Mouse (Mus musculus) midbrain, postnatal 0 days (tissue): ENCODE results near the gene Kdm6b. TPM values are rescaled to one million over a fixed set of nuclear protein-coding genes. Genes with fewer than 3 reads are reported as not detected.

ENCODE experiments used
- ATAC-seq: fragments of 200-750 bp; cut with Nextera tagmentation; 2 replicates; pipeline ENCODE4 v1.8.0; 2017; ENCODE audit warnings: moderate number of reproducible peaks, mild to moderate bottlenecking, moderate TSS enrichment, moderate library complexity; ENCODE audit not compliant: low FRiP score
- DNase-seq: peaks from one replicate; pipeline ENCODE4 v3.0.0-alpha.2; 2015; ENCODE audit warnings: low spot score
- H3K27ac ChIP-seq: fragments of 300-500 bp; sonication (generic); 2 replicates; pipeline ENCODE4 v1.5.1; 2014; ENCODE audit warnings: low read depth, mild to moderate bottlenecking, low read length, mixed read lengths
- H3K27me3 ChIP-seq: fragments of 300-500 bp; sonication (generic); 2 replicates; pipeline ENCODE4 v1.6.1; 2014; ENCODE audit warnings: low read length, control low read depth, mixed read lengths; ENCODE audit not compliant: insufficient read depth
- H3K36me3 ChIP-seq: fragments of 300-500 bp; sonication (generic); 2 replicates; pipeline ENCODE4 v1.6.1; 2014; ENCODE audit warnings: low read length, control low read depth, mixed read lengths; ENCODE audit not compliant: insufficient read depth
- H3K4me1 ChIP-seq: fragments of 300-500 bp; sonication (generic); 2 replicates; pipeline ENCODE4 v1.6.1; 2014; ENCODE audit warnings: mild to moderate bottlenecking, control low read depth, antibody characterized with exemption, low read length, mixed read lengths; ENCODE audit not compliant: insufficient read depth
- H3K4me2 ChIP-seq: fragments of 300-500 bp; sonication (generic); 2 replicates; pipeline ENCODE4 v1.6.1; 2014; ENCODE audit warnings: low read depth, mild to moderate bottlenecking, low read length, mixed read lengths; ENCODE audit not compliant: poor library complexity, severe bottlenecking
- H3K4me3 ChIP-seq: fragments of 300-500 bp; sonication (generic); 2 replicates; pipeline ENCODE4 v1.5.1; 2014; ENCODE audit warnings: low read depth, mild to moderate bottlenecking, low read length, moderate library complexity
- H3K9ac ChIP-seq: fragments of 300-500 bp; sonication (generic); replicated peaks from 2 replicates; pipeline ENCODE4 v1.6.1; 2014; ENCODE audit warnings: mild to moderate bottlenecking, low read length, moderate library complexity, mixed read lengths; ENCODE audit not compliant: poor library complexity, severe bottlenecking
- H3K9me3 ChIP-seq: fragments of 300-500 bp; sonication (generic); 2 replicates; pipeline ENCODE4 v1.6.1; 2016; ENCODE audit warnings: low read length, control low read depth
- CTCF ChIP-seq: IDR thresholded peaks from 2 replicates; pipeline ENCODE4 v1.5.1; 2016; ENCODE audit warnings: antibody characterized with exemption, mild to moderate bottlenecking
- WGBS: fragments of 180-500 bp; shearing (Covaris S2); extraction: QIAGEN DNeasy Blood & Tissue Kit; methylation state at CpG from one replicate; pipeline ENCODE4 v1.1.7; 2014; 5-methylcytosine and 5-hydroxymethylcytosine counted together
- polyA plus RNA-seq: library from polyadenylated mRNA; unstranded; fragments of >200 nt; fragmentation: Nextera tagmentation; extraction: Ambion mirVana; gene quantifications from 2 replicates; pipeline ENCODE4 v1.2.1, GENCODE M21; 2015
- total RNA-seq: library from RNA; depleted of rRNA; stranded (reverse); fragments of >200 nt; gene quantifications from 2 replicates; pipeline ENCODE4 v1.2.3, GENCODE M21; 2014

Gene Kdm6b
- total and polyA plus RNA-seq, 2 experiments from 2014 or later = 14.5 to 22.7 TPM

GRCm38 (mm10) chr11:69372780-69373170, 40.7 kb downstream of the Kdm6b start:
- WGBS = 64% methylated on average over 3 of the region's 3 CpGs
- no peaks in the 10 kb centered on the region for H3K27me3 ChIP-seq
- H3K9ac ChIP-seq = no peak overlapping the region
- DNase-seq = no peak
- H3K4me2 ChIP-seq = no peak overlapping the region
- peaks cover 6% of the 10 kb centered on the region; the same call in 1 of the 2 replicates for H3K4me1 ChIP-seq
- no peak for ATAC-seq
- no peak overlapping the region for H3K4me3 ChIP-seq
- H3K9me3 ChIP-seq = no peaks in the 10 kb centered on the region
- no peak overlapping the region for H3K27ac ChIP-seq
- TF ChIP-seq CTCF = peak; percentile 70
- H3K36me3 ChIP-seq = peaks cover 5% of the 10 kb centered on the region; the same call in 1 of the 2 replicates

GRCm38 (mm10) chr11:69372056-69372779, 41.3 kb downstream of the Kdm6b start:
- 36% methylated on average over 12 of the region's 12 CpGs for WGBS
- H3K4me2 ChIP-seq = peak overlapping the region; percentile 35
- DNase-seq (peak; percentile 67), ATAC-seq (no peak)
- peak overlapping the region; percentile 33; the same call in 1 of the 2 replicates for H3K9ac ChIP-seq
- no peak for TF ChIP-seq CTCF
- peak overlapping the region; percentile 63 for H3K27ac ChIP-seq
- peaks cover 5% of the 10 kb centered on the region; the same call in 1 of the 2 replicates for H3K36me3 ChIP-seq
- no peak overlapping the region for H3K4me3 ChIP-seq
- peaks cover 6% of the 10 kb centered on the region; the same call in 1 of the 2 replicates for H3K4me1 ChIP-seq
- no peaks in the 10 kb centered on the region for H3K9me3 ChIP-seq
- no peaks in the 10 kb centered on the region for H3K27me3 ChIP-seq

- Histone ChIP-seq H3K9me3 (no peaks in the 10 kb centered on the region), H3K9ac (peak overlapping the region; percentile 33; the same call in 1 of the 2 replicates), H3K4me1 (peaks cover 6% of the 10 kb centered on the region; the same call in 1 of the 2 replicates), H3K4me2 (peak overlapping the region; percentile 35), H3K27me3 (no peaks in the 10 kb centered on the region), H3K36me3 (peaks cover 5% of the 10 kb centered on the region; the same call in 1 of the 2 replicates), H3K27ac (peak overlapping the region; percentile 63), H3K4me3 (peak overlapping the region; percentile 3; the same call in 1 of the 2 replicates)
- no peak for ATAC-seq
- TF ChIP-seq CTCF = no peak
- no peak for DNase-seq
- 31% methylated on average over 12 of the region's 12 CpGs for WGBS
Observed at GRCm38 (mm10) chr11:69371601-69372000, 41.9 kb downstream of the Kdm6b start.

GRCm38 (mm10) chr11:69370817-69371215, 42.7 kb downstream of the Kdm6b start:
- peaks cover 8% of the 10 kb centered on the region; the same call in 1 of the 2 replicates for H3K4me1 ChIP-seq
- DNase-seq (no peak), ATAC-seq (no peak)
- peaks cover 4% of the 10 kb centered on the region; the same call in 1 of the 2 replicates for H3K36me3 ChIP-seq
- peak overlapping the region; percentile 35 for H3K4me2 ChIP-seq
- WGBS = 15% methylated on average over 9 of the region's 9 CpGs
- H3K27ac ChIP-seq = peak overlapping the region; percentile 63
- H3K27me3 ChIP-seq = no peaks in the 10 kb centered on the region
- H3K9me3 ChIP-seq = no peaks in the 10 kb centered on the region
- 0 out of 2 replicates have a peak overlapping the region, but pooled peaks have one; percentile 14 for H3K9ac ChIP-seq
- H3K4me3 ChIP-seq = peak overlapping the region; percentile 3; the same call in 1 of the 2 replicates
- no peak for TF ChIP-seq CTCF

GRCm38 (mm10) chr11:69369990-69370816, 43.3 kb downstream of the Kdm6b start:
- ATAC-seq (no peak), DNase-seq (no peak)
- Histone ChIP-seq H3K4me2 (peak overlapping the region; percentile 88), H3K27ac (peak overlapping the region; percentile 99), H3K4me3 (peak overlapping the region; percentile 89), H3K36me3 (peaks cover 2% of the 10 kb centered on the region; the same call in 1 of the 2 replicates), H3K9me3 (no peaks in the 10 kb centered on the region), H3K27me3 (no peaks in the 10 kb centered on the region), H3K9ac (peak overlapping the region; percentile 100; the same call in 1 of the 2 replicates), H3K4me1 (peaks cover 13% of the 10 kb centered on the region; the same call in 1 of the 2 replicates)
- TF ChIP-seq CTCF = no peak
- WGBS = 19% methylated on average over 2 of the region's 2 CpGs
